Mouse (Mus musculus) neural tube, embryonic 14.5 days (tissue): ENCODE data around the gene Dlgap1. TPM values are rescaled to one million over a fixed set of nuclear protein-coding genes. Genes with fewer than 3 reads are reported as not detected.
A peak's percentile ranks its signal among the peaks of the same experiment; 100 is the strongest.
"Not testable (repeated sequence)": the region's sequence is repeated elsewhere in the genome, so short reads cannot be mapped to it uniquely, and the experiment has no call there.

Experiments
- ATAC-seq: fragments of 200-750 bp; cut with Nextera tagmentation; 2 replicates; pipeline ENCODE4 v1.8.0; 2017; ENCODE audit warnings: low read depth, mild to moderate bottlenecking, moderate TSS enrichment, moderate library complexity
- H3K27ac ChIP-seq: fragments of 300-500 bp; sonication (generic); 2 replicates; pipeline ENCODE4 v1.5.1; 2014; ENCODE audit warnings: low read depth, mild to moderate bottlenecking, control low read depth, low read length, moderate library complexity, mixed read lengths
- H3K27me3 ChIP-seq: fragments of 300-500 bp; sonication (generic); 2 replicates; pipeline ENCODE4 v1.6.1; 2014; ENCODE audit warnings: low read length; ENCODE audit not compliant: control insufficient read depth, insufficient read depth
- H3K36me3 ChIP-seq: fragments of 300-500 bp; sonication (generic); 2 replicates; pipeline ENCODE4 v1.6.1; 2014; ENCODE audit warnings: low read length, mixed read lengths; ENCODE audit not compliant: control insufficient read depth, insufficient read depth
- H3K4me1 ChIP-seq: fragments of 300-500 bp; sonication (generic); 2 replicates; pipeline ENCODE4 v1.6.1; 2014; ENCODE audit warnings: low read length; ENCODE audit not compliant: control insufficient read depth, insufficient read depth
- H3K4me2 ChIP-seq: fragments of 300-500 bp; sonication (generic); 2 replicates; pipeline ENCODE4 v1.6.1; 2014; ENCODE audit warnings: mild to moderate bottlenecking, low read depth, low read length, control low read depth
- H3K4me3 ChIP-seq: fragments of 300-500 bp; sonication (generic); 2 replicates; pipeline ENCODE4 v1.5.1; 2014; ENCODE audit warnings: low read depth, low read length, control low read depth, mixed read lengths
- H3K9ac ChIP-seq: fragments of 300-500 bp; sonication (generic); replicated peaks from 2 replicates; pipeline ENCODE4 v1.6.1; 2014; ENCODE audit warnings: low read depth, mild to moderate bottlenecking, control low read depth, low read length, mixed read lengths
- H3K9me3 ChIP-seq: fragments of 300-500 bp; sonication (generic); 2 replicates; pipeline ENCODE4 v1.6.1; 2016; ENCODE audit warnings: low read length; ENCODE audit not compliant: control insufficient read depth
- WGBS: fragments of 180-500 bp; shearing (Covaris S2); extraction: QIAGEN DNeasy Blood & Tissue Kit; methylation state at CpG from one replicate; pipeline ENCODE4 v1.1.7; 2014; 5-methylcytosine and 5-hydroxymethylcytosine counted together
- polyA plus RNA-seq: library from polyadenylated mRNA; unstranded; fragments of >200 nt; fragmentation: Nextera tagmentation; extraction: Ambion mirVana; gene quantifications from 2 replicates; pipeline ENCODE4 v1.2.1, GENCODE M21; 2014

Gene Dlgap1
- polyA plus RNA-seq, 1 experiment from 2014 or later = 51.0 TPM

DNA sequence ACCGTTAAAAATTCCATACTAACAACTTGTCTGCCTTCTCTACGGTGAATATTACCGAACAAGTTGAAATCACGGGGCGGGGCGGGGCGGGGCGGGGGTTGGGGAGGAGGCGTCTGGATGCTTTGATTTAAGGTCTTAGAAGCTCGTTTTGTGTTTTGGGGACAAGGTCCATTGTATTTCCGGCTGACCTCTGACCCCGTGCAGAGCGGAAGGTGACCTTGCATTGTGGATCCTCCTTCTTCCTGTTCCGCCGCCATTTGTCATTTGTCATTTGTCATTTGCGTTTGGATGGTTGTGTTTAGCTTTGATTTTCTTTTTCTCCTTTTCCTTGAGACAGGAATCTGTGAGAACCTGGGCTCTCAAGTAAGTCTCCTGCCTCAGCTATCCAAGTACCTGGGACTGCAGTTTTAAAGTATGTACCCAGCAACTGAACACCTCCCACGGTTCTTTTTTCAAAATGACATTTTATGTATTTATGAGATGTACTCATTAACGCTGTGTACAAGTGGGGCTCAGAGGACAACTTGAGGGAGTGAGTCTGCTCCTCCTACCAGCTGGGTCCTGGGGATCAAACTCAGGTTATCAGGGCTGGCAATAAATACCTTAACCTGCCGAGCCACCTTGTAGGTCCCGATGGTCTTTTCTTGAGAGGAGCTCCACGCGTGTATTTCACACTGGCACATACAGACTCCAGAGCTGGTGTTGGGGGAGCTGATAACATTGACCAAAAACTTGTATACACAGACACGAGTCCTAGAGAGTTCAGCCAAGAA is 861.3 kb downstream of the Dlgap1 start:
- Histone ChIP-seq H3K4me2 (no peak overlapping the region), H3K27ac (no peak overlapping the region), H3K9me3 (no peaks in the 10 kb centered on the region), H3K4me3 (no peak overlapping the region), H3K9ac (no peak overlapping the region), H3K27me3 (no peaks in the 10 kb centered on the region), H3K36me3 (no peaks in the 10 kb centered on the region), H3K4me1 (peaks cover 4% of the 10 kb centered on the region; the same call in 1 of the 2 replicates)
- no peak for ATAC-seq
- WGBS = 66% methylated on average over 23 of the region's 23 CpGs

DNA sequence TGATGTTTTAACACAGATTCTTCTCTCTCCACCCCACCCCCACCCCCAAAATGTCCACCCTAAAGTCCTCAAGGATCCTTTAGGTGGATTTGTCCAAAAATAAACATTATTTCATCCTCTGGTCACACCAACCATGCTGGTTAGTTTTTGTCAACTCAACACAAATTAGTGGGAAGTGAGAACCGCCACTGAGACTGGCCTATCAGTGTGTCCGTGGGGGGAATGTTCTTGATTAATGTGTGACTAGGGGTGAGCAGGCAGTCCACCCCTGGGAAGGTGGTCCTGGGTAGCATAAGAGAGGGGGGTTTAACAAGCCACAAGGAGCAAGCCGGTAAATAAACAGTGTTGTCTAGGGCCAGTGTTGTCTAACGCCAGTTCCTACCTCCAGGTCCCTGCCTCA is 862.7 kb downstream of the Dlgap1 start:
- H3K4me2 ChIP-seq = no peak overlapping the region
- no peak overlapping the region for H3K4me3 ChIP-seq
- H3K4me1 ChIP-seq = peaks cover 7% of the 10 kb centered on the region; the same call in 1 of the 2 replicates
- H3K9ac ChIP-seq = no peak overlapping the region
- H3K27ac ChIP-seq = no peak overlapping the region
- no peak for ATAC-seq
- no peaks in the 10 kb centered on the region for H3K9me3 ChIP-seq
- H3K36me3 ChIP-seq = no peaks in the 10 kb centered on the region
- WGBS = 69% methylated on average over 4 of the region's 4 CpGs
- H3K27me3 ChIP-seq = no peaks in the 10 kb centered on the region

DNA sequence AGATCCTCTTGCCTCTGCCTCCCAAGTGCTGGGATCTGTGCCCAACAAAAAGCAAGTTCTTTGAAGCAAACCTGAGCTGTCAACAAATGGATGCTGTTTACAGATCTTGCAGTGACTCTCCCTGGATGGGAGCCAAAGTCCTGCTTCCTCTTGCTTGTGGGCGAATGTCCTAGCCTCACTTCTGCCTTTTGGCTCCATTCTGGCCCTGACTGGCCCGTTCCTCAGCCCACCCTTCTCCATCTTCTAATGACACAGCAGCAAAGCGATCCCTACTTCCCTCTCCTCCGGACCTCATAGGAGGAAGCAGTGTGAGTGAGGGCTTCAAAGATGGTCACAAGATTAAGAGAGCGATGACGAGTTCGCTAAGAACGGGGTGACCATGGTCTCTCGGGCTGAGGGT is 863.7 kb downstream of the Dlgap1 start:
- Histone ChIP-seq H3K9ac (no peak overlapping the region), H3K27me3 (no peaks in the 10 kb centered on the region), H3K36me3 (no peaks in the 10 kb centered on the region), H3K4me2 (no peak overlapping the region), H3K4me1 (peaks cover 7% of the 10 kb centered on the region; the same call in 1 of the 2 replicates), H3K27ac (no peak overlapping the region), H3K4me3 (no peak overlapping the region), H3K9me3 (no peaks in the 10 kb centered on the region)
- 97% methylated on average over 9 of the region's 9 CpGs for WGBS
- no peak for ATAC-seq

DNA sequence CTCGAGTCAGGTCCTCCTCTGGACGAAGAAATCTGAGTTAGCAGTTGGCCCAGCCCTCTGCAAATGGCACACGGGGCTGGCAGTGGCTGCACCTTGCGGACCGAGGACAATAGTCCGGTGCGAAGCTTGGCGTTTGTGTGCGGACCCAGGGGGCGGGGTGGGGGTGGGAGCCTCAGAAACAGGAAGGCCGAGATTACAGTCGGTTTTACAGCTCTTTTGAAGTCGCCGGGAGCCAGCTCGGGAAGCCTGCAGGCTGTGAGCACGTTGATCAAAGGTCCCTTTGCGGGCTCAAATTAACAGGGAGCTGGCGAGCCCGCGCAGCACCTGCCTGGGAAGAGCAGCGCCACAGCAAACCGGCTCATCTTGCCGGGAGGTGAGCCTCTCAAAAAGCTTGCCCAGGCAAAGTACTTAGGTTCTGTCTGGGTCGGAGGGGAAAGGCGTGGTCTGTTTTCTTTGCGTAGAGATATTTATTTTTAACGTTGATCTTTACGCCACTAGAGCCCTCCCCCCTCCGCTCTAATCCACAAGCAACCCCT is 865.6 kb downstream of the Dlgap1 start:
- Histone ChIP-seq H3K4me3 (peak overlapping the region; percentile 43), H3K4me2 (peak overlapping the region; percentile 94), H3K9ac (peak overlapping the region; percentile 51; the same call in 1 of the 2 replicates), H3K27me3 (no peaks in the 10 kb centered on the region), H3K36me3 (no peaks in the 10 kb centered on the region), H3K27ac (no peak overlapping the region), H3K9me3 (no peaks in the 10 kb centered on the region), H3K4me1 (peaks cover 7% of the 10 kb centered on the region; the same call in 1 of the 2 replicates)
- ATAC-seq = peak; percentile 65
- under 1% methylated on average over 29 of the region's 29 CpGs for WGBS

DNA sequence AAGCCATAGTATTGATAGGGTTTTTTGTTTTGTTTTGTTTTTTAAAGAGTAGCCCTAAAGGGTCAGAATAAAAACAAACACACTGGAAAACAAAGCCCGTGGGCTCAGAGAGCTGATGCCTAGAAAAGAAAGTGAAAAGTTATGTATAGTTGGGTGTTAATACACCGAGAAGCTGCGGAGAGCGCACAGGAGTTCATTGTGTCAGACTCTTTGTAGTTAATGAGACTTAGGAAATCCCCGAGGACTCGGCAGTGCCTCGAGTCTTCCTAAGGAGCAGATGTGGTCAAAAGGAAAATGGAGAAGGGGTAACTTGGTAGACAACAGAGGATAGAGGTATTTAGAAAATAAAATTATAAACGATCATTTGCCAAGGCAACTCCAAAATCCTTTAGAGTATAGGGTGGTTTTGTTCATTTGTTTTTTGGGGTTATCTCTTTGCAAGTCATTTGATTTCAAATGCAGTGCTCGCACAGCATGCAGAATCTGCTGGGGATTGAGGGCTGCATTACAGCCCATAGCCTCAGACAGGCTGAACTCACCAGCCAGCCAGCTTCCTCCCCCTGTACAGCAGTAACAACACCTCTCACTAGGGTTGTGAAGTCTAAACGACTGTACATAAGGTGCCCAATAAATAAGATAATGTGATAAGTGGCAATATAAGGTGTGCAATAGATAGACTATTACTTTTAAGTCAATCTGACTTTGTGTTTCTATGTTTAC is 866.4 kb downstream of the Dlgap1 start:
- no peaks in the 10 kb centered on the region for H3K36me3 ChIP-seq
- H3K9ac ChIP-seq = peak overlapping the region; percentile 51; the same call in 1 of the 2 replicates
- H3K4me2 ChIP-seq = peak overlapping the region; percentile 94
- 2% methylated on average over 10 of the region's 10 CpGs for WGBS
- H3K9me3 ChIP-seq = no peaks in the 10 kb centered on the region
- no peak overlapping the region for H3K27ac ChIP-seq
- no peaks in the 10 kb centered on the region for H3K27me3 ChIP-seq
- H3K4me1 ChIP-seq = peaks cover 7% of the 10 kb centered on the region; the same call in 1 of the 2 replicates
- peak overlapping the region; percentile 43 for H3K4me3 ChIP-seq
- no peak for ATAC-seq

DNA sequence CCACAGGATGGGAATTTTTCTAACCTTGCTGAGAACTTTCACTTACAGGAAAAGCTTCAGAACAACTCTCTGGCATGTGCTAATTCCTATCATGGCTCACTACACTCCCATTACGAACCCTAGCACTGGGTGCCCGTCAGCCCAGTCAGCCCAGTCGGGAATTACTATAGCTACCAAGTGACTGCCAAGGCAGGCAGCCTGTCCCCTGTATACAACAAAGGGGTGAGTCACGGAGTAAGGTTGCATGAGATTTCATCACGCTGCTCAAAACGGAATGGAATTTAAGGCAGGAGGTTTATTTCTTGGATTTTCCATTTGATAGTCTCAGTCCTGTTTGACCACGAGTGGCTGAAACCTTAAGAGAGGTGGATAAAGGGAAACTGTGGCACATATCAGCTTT is 867.9 kb downstream of the Dlgap1 start:
- peaks cover 7% of the 10 kb centered on the region; the same call in 1 of the 2 replicates for H3K4me1 ChIP-seq
- no peaks in the 10 kb centered on the region for H3K36me3 ChIP-seq
- 60% methylated on average over 7 of the region's 7 CpGs for WGBS
- no peaks in the 10 kb centered on the region for H3K27me3 ChIP-seq
- H3K9ac ChIP-seq = no peak overlapping the region
- H3K4me3 ChIP-seq = no peak overlapping the region
- no peak overlapping the region for H3K27ac ChIP-seq
- ATAC-seq = no peak
- H3K4me2 ChIP-seq = no peak overlapping the region
- no peaks in the 10 kb centered on the region for H3K9me3 ChIP-seq

DNA sequence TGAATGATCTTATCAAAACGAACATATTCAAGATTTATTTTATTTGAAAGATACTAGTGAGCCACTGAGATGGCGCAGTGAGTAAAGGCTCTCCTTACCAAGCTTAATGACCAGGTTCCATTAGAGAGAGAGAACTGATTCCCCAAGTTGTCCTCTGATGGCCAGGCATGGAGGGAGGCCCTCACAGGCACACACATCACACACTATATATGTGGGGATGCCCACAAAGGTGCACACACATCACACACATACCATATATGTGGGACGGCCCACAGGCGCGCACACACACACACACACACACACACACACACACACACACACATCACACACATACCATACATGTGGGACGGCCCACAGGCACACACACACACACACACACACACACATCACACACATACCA is 868.6 kb downstream of the Dlgap1 start:
- not testable (repeated sequence) for H3K9ac ChIP-seq, H3K9me3 ChIP-seq, H3K4me2 ChIP-seq, H3K27me3 ChIP-seq, ATAC-seq, H3K36me3 ChIP-seq, H3K4me3 ChIP-seq, H3K4me1 ChIP-seq, H3K27ac ChIP-seq
- 90% methylated on average over 5 of the region's 6 CpGs for WGBS

DNA sequence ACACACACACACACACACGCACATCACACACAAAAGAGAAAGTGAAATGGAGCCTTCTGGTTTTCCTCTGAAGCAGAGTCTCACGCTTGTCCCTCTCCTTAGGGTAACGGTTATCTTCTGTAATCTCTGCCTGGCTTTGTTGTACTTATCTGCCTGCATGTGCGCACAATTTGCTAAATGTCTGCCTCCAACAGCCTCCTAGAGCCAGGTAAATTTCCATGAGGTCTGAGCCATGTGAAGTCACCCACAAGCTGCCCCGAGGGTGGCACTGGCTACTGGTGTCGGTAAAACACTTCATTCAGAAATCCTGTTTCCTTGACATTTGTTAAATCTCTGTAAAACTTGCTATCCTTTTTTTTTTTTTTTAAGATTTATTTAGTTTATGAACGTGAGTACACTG is 869.2 kb downstream of the Dlgap1 start:
- 89% methylated on average over 7 of the region's 7 CpGs for WGBS
- H3K27me3 ChIP-seq = no peaks in the 10 kb centered on the region
- H3K4me3 ChIP-seq = no peak overlapping the region
- H3K36me3 ChIP-seq = no peaks in the 10 kb centered on the region
- H3K9ac ChIP-seq = no peak overlapping the region
- H3K9me3 ChIP-seq = no peaks in the 10 kb centered on the region
- no peak for ATAC-seq
- no peak overlapping the region for H3K4me2 ChIP-seq
- H3K4me1 ChIP-seq = peaks cover 7% of the 10 kb centered on the region; the same call in 1 of the 2 replicates
- no peak overlapping the region for H3K27ac ChIP-seq

DNA sequence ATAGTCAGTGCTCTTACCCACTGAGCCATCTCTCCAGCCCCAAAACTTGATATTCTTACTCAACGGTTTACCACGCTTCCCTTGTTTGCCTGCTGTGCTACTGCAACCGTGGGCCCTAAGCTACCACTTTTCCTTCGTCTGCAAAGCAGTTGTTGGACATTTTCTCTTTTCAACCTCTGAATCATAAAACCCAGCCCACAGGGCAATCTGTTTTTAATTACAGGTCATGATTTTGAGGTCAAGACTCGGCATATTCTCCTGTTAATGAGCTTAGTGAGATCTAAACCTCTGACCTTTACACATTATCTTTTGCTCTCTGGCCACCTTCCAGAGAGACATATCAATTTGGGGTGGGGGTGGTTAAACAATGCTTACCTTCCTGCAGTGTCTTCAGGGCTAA is 869.7 kb downstream of the Dlgap1 start:
- H3K36me3 ChIP-seq = no peaks in the 10 kb centered on the region

More for the DNA sequence above, 869.7 kb downstream of the Dlgap1 start:
- peaks cover 7% of the 10 kb centered on the region; the same call in 1 of the 2 replicates for H3K4me1 ChIP-seq
- H3K27me3 ChIP-seq = no peaks in the 10 kb centered on the region
- 64% methylated on average over 5 of the region's 5 CpGs for WGBS
- ATAC-seq = no peak
- H3K4me3 ChIP-seq = no peak overlapping the region
- H3K9ac ChIP-seq = no peak overlapping the region
- no peaks in the 10 kb centered on the region for H3K9me3 ChIP-seq
- no peak overlapping the region for H3K4me2 ChIP-seq
- H3K27ac ChIP-seq = no peak overlapping the region
